Mouse (Mus musculus) left cerebral cortex, adult 9 months (tissue): Measurements from ENCODE around the gene Paox.

Experiments used
- DNase-seq, 2 experiments: peaks; one replicate each; pipeline ENCODE4 v3.0.0; 2022; ENCODE audit warnings: low spot score in 2 of 2

Paox gene

DNA sequence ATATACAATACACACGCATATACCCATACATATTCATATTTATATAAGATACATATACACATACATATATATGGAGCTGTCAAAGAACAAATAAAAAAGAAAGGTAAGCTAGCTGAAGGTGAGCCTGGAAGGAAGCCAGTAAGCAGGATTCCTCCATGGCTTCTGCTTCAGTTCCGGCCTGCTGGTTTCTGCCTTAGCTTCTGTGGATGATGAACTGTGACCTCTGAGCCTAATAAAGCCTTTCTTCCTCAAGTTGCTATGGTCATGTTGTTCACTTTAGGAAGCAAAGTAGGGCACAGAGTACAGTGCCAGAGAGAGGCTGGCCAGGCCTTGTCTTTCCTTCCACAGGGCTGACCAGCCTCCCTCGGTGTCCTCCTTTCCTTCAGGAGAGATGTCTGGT, 55.3 kb downstream of the Paox start:
- no peak for DNase-seq

DNA sequence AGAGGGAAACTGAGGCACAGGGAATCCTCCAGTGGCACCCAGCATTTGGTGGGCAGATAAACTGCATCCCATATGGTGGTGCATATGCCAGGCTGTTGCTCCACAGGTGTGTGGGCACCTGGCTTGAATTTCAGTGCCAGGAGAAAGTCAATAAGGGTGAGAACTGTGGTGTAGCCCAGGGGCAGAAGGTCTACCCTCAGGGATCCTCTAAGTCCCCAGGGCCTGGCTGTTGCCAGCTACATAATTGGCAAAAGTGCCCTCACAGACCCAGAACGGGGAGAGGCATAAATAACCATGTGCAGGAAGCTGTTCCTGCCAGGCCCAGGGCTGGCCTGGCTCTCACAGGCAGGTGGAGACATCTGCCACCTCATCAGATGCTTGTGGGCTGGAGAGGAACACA, 57.3 kb downstream of the Paox start, which contains the start of gene Olfr523:
TSS of gene Olfr523 (plus strand) at position 282 of the 400 bp plus-strand sequence.
- no peak for DNase-seq

DNA sequence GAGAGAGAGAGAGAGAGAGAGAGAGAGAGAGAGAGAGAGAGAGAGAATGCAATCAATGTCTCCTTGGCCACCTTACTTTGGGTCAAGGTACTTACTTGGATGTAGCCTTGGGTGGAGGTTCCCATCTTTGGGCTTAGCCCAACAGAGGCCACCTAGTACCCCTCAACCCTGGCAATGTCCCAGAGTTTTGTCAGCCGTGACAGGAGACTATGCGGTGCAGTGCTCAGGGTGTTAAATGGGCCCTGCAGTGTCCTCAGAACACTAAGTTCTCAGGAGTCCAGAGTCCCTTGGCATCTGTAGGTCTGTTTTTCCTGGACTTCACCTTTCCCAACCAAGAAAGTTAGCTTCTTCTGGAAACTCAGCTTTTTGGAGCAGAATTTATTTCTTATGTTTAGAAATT, 63.6 kb downstream of the Paox start:
- DNase-seq, result no peak

DNA sequence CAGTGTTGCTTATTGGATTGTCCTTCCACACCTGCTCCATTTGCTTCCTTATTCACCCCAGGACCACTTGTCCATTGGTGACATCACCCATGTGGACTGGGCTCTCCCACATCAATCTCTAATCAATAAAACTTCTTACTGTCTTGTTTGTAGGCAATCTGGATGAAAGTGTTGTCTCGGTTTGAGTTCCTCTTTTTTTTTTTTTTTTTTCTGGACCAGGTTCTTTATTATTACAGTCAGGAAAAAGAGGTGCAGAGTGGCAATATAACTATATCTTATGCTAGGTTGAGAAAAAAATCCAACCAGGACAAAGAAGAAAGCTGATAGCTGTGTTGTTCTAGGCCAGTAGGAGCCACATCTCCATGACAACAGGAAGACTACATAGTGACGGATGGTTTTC, 65.1 kb downstream of the Paox start:
- DNase-seq, result no peak

DNA sequence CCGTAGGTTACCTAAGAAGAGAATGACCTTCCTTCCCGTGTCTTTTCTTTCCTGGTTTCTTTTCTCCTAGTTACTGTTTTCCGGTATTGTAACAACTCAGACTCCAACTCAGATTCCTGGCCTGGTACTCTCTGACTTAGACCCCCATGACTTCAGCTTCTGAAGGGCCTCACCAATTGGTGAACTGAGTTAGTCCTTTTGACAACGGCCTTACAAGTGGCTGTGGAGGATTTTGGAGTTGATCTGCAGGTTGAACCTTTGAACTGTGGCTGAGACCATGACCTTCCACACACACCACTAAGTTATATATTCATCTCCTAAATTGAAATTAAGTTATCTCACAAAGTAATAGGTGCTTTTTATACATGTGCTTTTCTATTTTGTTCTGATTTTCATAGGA, 68.6 kb downstream of the Paox start:
- DNase-seq, result no peak
